Mouse (Mus musculus) liver, embryonic 16.5 days (tissue): ENCODE data around the gene Esrra. TPM values are rescaled to one million over a fixed set of nuclear protein-coding genes. Genes with fewer than 3 reads are reported as not detected.

ENCODE experiments used
- ATAC-seq: fragments of 200-750 bp; cut with Nextera tagmentation; 2 replicates; pipeline ENCODE4 v1.8.0; 2017; ENCODE audit warnings: low read depth, mild to moderate bottlenecking, moderate number of reproducible peaks, moderate library complexity
- H3K27ac ChIP-seq: fragments of 300-500 bp; sonication (generic); 2 replicates; pipeline ENCODE4 v1.5.1; 2014; ENCODE audit warnings: mild to moderate bottlenecking, low read length
- H3K27me3 ChIP-seq: fragments of 300-500 bp; sonication (generic); 2 replicates; pipeline ENCODE4 v1.6.1; 2014; ENCODE audit warnings: low read depth, low read length, mixed read lengths; ENCODE audit not compliant: control insufficient read depth, insufficient read depth
- H3K36me3 ChIP-seq: fragments of 300-500 bp; sonication (generic); 2 replicates; pipeline ENCODE4 v1.6.1; 2014; ENCODE audit warnings: mild to moderate bottlenecking; ENCODE audit not compliant: control insufficient read depth, insufficient read depth
- H3K4me1 ChIP-seq: fragments of 300-500 bp; sonication (generic); 2 replicates; pipeline ENCODE4 v1.6.1; 2014; ENCODE audit warnings: low read depth, low read length, mixed read lengths; ENCODE audit not compliant: control insufficient read depth
- H3K4me2 ChIP-seq: fragments of 300-500 bp; sonication (generic); 2 replicates; pipeline ENCODE4 v1.6.1; 2014; ENCODE audit warnings: low read depth, low read length, mixed read lengths
- H3K4me3 ChIP-seq: fragments of 300-500 bp; sonication (generic); 2 replicates; pipeline ENCODE4 v1.5.1; 2014; ENCODE audit warnings: low read depth, mild to moderate bottlenecking, low read length
- H3K9ac ChIP-seq: fragments of 300-500 bp; sonication (generic); 2 replicates; pipeline ENCODE4 v1.6.1; 2014; ENCODE audit warnings: low read depth, low read length
- H3K9me3 ChIP-seq: fragments of 300-500 bp; sonication (generic); replicated peaks from 2 replicates; pipeline ENCODE4 v1.6.1; 2016; ENCODE audit warnings: low read length; ENCODE audit not compliant: control insufficient read depth
- WGBS: fragments of 180-500 bp; shearing (Covaris S2); extraction: QIAGEN DNeasy Blood & Tissue Kit; methylation state at CpG from one replicate; pipeline ENCODE4 v1.1.7; 2014; ENCODE audit not compliant: insufficient replicate concordance; 5-methylcytosine and 5-hydroxymethylcytosine counted together
- polyA plus RNA-seq: library from polyadenylated mRNA; unstranded; fragments of >200 nt; fragmentation: Nextera tagmentation; extraction: Ambion mirVana; gene quantifications from 2 replicates; pipeline ENCODE4 v1.2.1, GENCODE M21; 2015

Gene Esrra
- polyA plus RNA-seq, 1 experiment from 2014 or later: 4.8 TPM

GRCm38 (mm10) chr19:6952712-6953037 is 31.1 kb upstream of the Esrra start:
- H3K4me3 ChIP-seq: peak overlapping the region; percentile 72
- no peaks in the 10 kb centered on the region; the same call in 1 of the 2 replicates for H3K36me3 ChIP-seq
- 4% methylated on average over 3 of the region's 3 CpGs for WGBS
- no peak for ATAC-seq
- H3K27ac ChIP-seq: peak overlapping the region; percentile 94
- H3K27me3 ChIP-seq: no peaks in the 10 kb centered on the region
- peaks cover 28% of the 10 kb centered on the region for H3K4me1 ChIP-seq
- peak overlapping the region; percentile 74 for H3K9ac ChIP-seq
- H3K9me3 ChIP-seq: no peaks in the 10 kb centered on the region
- peak overlapping the region; percentile 96 for H3K4me2 ChIP-seq

- Histone ChIP-seq H3K4me1 (peaks cover 28% of the 10 kb centered on the region), H3K27me3 (no peaks in the 10 kb centered on the region), H3K9ac (peak overlapping the region; percentile 74), H3K36me3 (no peaks in the 10 kb centered on the region; the same call in 1 of the 2 replicates), H3K9me3 (no peaks in the 10 kb centered on the region), H3K4me2 (peak overlapping the region; percentile 96), H3K4me3 (peak overlapping the region; percentile 72), H3K27ac (peak overlapping the region; percentile 94)
- peak; percentile 42 for ATAC-seq
- 2% methylated on average over 31 of the region's 31 CpGs for WGBS
Measured at GRCm38 (mm10) chr19:6951994-6952711, 30.5 kb upstream of the Esrra start.

- H3K27ac ChIP-seq: peak overlapping the region; percentile 94
- H3K27me3 ChIP-seq: no peaks in the 10 kb centered on the region
- H3K4me3 ChIP-seq: peak overlapping the region; percentile 72
- no peaks in the 10 kb centered on the region for H3K9me3 ChIP-seq
- under 1% methylated on average over 35 of the region's 35 CpGs for WGBS
- H3K9ac ChIP-seq: peak overlapping the region; percentile 74
- H3K4me1 ChIP-seq: peaks cover 28% of the 10 kb centered on the region
- ATAC-seq: peak; percentile 80
- peak overlapping the region; percentile 96 for H3K4me2 ChIP-seq
- H3K36me3 ChIP-seq: no peaks in the 10 kb centered on the region
Measured at GRCm38 (mm10) chr19:6951381-6951968, 29.9 kb upstream of the Esrra start.

- under 1% methylated on average over 28 of the region's 28 CpGs for WGBS
- H3K4me1 ChIP-seq: peaks cover 28% of the 10 kb centered on the region
- no peaks in the 10 kb centered on the region for H3K27me3 ChIP-seq
- H3K9me3 ChIP-seq: no peaks in the 10 kb centered on the region
- H3K27ac ChIP-seq: peak overlapping the region; percentile 94
- peak overlapping the region; percentile 74 for H3K9ac ChIP-seq
- H3K4me2 ChIP-seq: peak overlapping the region; percentile 96
- peak; percentile 9 for ATAC-seq
- no peaks in the 10 kb centered on the region for H3K36me3 ChIP-seq
- H3K4me3 ChIP-seq: peak overlapping the region; percentile 72
Measured at GRCm38 (mm10) chr19:6950613-6951153, 29.1 kb upstream of the Esrra start.

GRCm38 (mm10) chr19:6949951-6950350 is 28.3 kb upstream of the Esrra start:
- Histone ChIP-seq H3K4me1 (peaks cover 28% of the 10 kb centered on the region), H3K9ac (no peak overlapping the region), H3K4me3 (no peak overlapping the region; the same call in 1 of the 2 replicates), H3K27me3 (no peaks in the 10 kb centered on the region), H3K9me3 (no peaks in the 10 kb centered on the region), H3K4me2 (peak overlapping the region; percentile 96), H3K27ac (no peak overlapping the region), H3K36me3 (no peaks in the 10 kb centered on the region)
- WGBS: 59% methylated on average over 5 of the region's 5 CpGs
- no peak for ATAC-seq

- ATAC-seq: no peak
- Histone ChIP-seq H3K36me3 (no peaks in the 10 kb centered on the region), H3K9ac (no peak overlapping the region), H3K27me3 (no peaks in the 10 kb centered on the region), H3K9me3 (no peaks in the 10 kb centered on the region), H3K27ac (no peak overlapping the region), H3K4me2 (no peak overlapping the region), H3K4me3 (no peak overlapping the region), H3K4me1 (peaks cover 28% of the 10 kb centered on the region)
- WGBS: 79% methylated on average over 5 of the region's 5 CpGs
Measured at GRCm38 (mm10) chr19:6949532-6949931, 27.9 kb upstream of the Esrra start.

GRCm38 (mm10) chr19:6948186-6948585 is 26.6 kb upstream of the Esrra start:
- no peak overlapping the region for H3K4me2 ChIP-seq
- ATAC-seq: no peak
- no peak overlapping the region for H3K9ac ChIP-seq
- H3K36me3 ChIP-seq: no peaks in the 10 kb centered on the region
- peaks cover 28% of the 10 kb centered on the region for H3K4me1 ChIP-seq
- no peak overlapping the region for H3K4me3 ChIP-seq
- H3K27me3 ChIP-seq: no peaks in the 10 kb centered on the region
- 70% methylated on average over 4 of the region's 4 CpGs for WGBS
- no peak overlapping the region for H3K27ac ChIP-seq
- H3K9me3 ChIP-seq: no peaks in the 10 kb centered on the region

- Histone ChIP-seq H3K4me2 (no peak overlapping the region), H3K36me3 (no peaks in the 10 kb centered on the region), H3K9me3 (no peaks in the 10 kb centered on the region), H3K9ac (no peak overlapping the region), H3K4me1 (peaks cover 28% of the 10 kb centered on the region), H3K27ac (no peak overlapping the region), H3K4me3 (no peak overlapping the region), H3K27me3 (no peaks in the 10 kb centered on the region)
- no peak for ATAC-seq
- 54% methylated on average over 4 of the region's 4 CpGs for WGBS
Measured at GRCm38 (mm10) chr19:6947742-6948141, 26.1 kb upstream of the Esrra start.

GRCm38 (mm10) chr19:6943709-6944108 is 22.1 kb upstream of the Esrra start:
- WGBS: 80% methylated on average over 6 of the region's 6 CpGs
- H3K36me3 ChIP-seq: no peaks in the 10 kb centered on the region
- ATAC-seq: no peak
- H3K4me3 ChIP-seq: no peak overlapping the region
- H3K4me2 ChIP-seq: no peak overlapping the region
- no peak overlapping the region for H3K27ac ChIP-seq
- no peaks in the 10 kb centered on the region for H3K9me3 ChIP-seq
- H3K9ac ChIP-seq: no peak overlapping the region
- H3K27me3 ChIP-seq: no peaks in the 10 kb centered on the region
- H3K4me1 ChIP-seq: peaks cover 17% of the 10 kb centered on the region
